Mouse (Mus musculus) embryonic facial prominence, embryonic 11.5 days (tissue): Measurements from ENCODE around the gene Il1a. TPM values are rescaled to one million over a fixed set of nuclear protein-coding genes. Genes with fewer than 3 reads are reported as not detected.

Experiments used
- ATAC-seq: fragments of 200-750 bp; cut with Nextera tagmentation; replicated peaks from 2 replicates; pipeline ENCODE4 v1.8.0; 2017; ENCODE audit warnings: low read depth; ENCODE audit not compliant: insufficient number of reproducible peaks, low FRiP score, low TSS enrichment
- DNase-seq: peaks from one replicate; pipeline ENCODE4 v3.0.0-alpha.2; 2015; ENCODE audit warnings: low spot score
- H3K27ac ChIP-seq: fragments of 300-500 bp; sonication (generic); replicated peaks from 2 replicates; pipeline ENCODE4 v1.5.1; 2014; ENCODE audit warnings: mild to moderate bottlenecking, low read depth, low read length, control low read depth
- H3K27me3 ChIP-seq: fragments of 300-500 bp; sonication (generic); 2 replicates; pipeline ENCODE4 v1.6.1; 2014; ENCODE audit warnings: mild to moderate bottlenecking, low read length, moderate library complexity, mixed read lengths; ENCODE audit not compliant: control insufficient read depth, insufficient read depth
- H3K36me3 ChIP-seq: fragments of 300-500 bp; sonication (generic); replicated peaks from 2 replicates; pipeline ENCODE4 v1.6.1; 2014; ENCODE audit warnings: low read depth, mild to moderate bottlenecking, low read length, moderate library complexity, mixed read lengths; ENCODE audit not compliant: control insufficient read depth, insufficient read depth
- H3K4me1 ChIP-seq: fragments of 300-500 bp; sonication (generic); 2 replicates; pipeline ENCODE4 v1.6.1; 2014; ENCODE audit warnings: low read length, mixed read lengths; ENCODE audit not compliant: control insufficient read depth, insufficient read depth
- H3K4me2 ChIP-seq: fragments of 300-500 bp; sonication (generic); 2 replicates; pipeline ENCODE4 v1.6.1; 2014; ENCODE audit warnings: low read depth, mild to moderate bottlenecking, control low read depth, low read length, moderate library complexity
- H3K4me3 ChIP-seq: fragments of 300-500 bp; sonication (generic); 2 replicates; pipeline ENCODE4 v1.5.1; 2014; ENCODE audit warnings: low read depth, low read length, control low read depth
- H3K9ac ChIP-seq: fragments of 300-500 bp; sonication (generic); replicated peaks from 2 replicates; pipeline ENCODE4 v1.6.1; 2014; ENCODE audit warnings: mild to moderate bottlenecking, control low read depth, low read length
- H3K9me3 ChIP-seq: fragments of 300-500 bp; sonication (generic); replicated peaks from 2 replicates; pipeline ENCODE4 v1.6.1; 2016; ENCODE audit warnings: mild to moderate bottlenecking, low read length, inconsistent platforms, mixed read lengths; ENCODE audit not compliant: control insufficient read depth
- WGBS: fragments of 180-500 bp; shearing (Covaris S2); extraction: QIAGEN DNeasy Blood & Tissue Kit; methylation state at CpG from one replicate; pipeline ENCODE4 v1.1.7; 2014; 5-methylcytosine and 5-hydroxymethylcytosine counted together
- polyA plus RNA-seq: library from polyadenylated mRNA; unstranded; fragments of >200 nt; fragmentation: Nextera tagmentation; extraction: Ambion mirVana; gene quantifications from 2 replicates; pipeline ENCODE4 v1.2.1, GENCODE M21; 2014

The Il1a gene
- polyA plus RNA-seq, 1 experiment from 2014 or later = not detected

GRCm38 (mm10) chr2:129261151-129261794 is 48.5 kb downstream of the Il1a start:
- Histone ChIP-seq H3K36me3 (no peaks in the 10 kb centered on the region), H3K27ac (no peak overlapping the region), H3K9ac (no peak overlapping the region), H3K27me3 (no peaks in the 10 kb centered on the region), H3K4me2 (no peak overlapping the region), H3K4me3 (no peak overlapping the region), H3K9me3 (no peaks in the 10 kb centered on the region), H3K4me1 (no peaks in the 10 kb centered on the region)
- 53% methylated on average over 6 of the region's 6 CpGs for WGBS
- DNase-seq (no peak), ATAC-seq (no peak)

- Histone ChIP-seq H3K9ac (no peak overlapping the region), H3K4me3 (no peak overlapping the region), H3K4me1 (no peaks in the 10 kb centered on the region), H3K27me3 (no peaks in the 10 kb centered on the region), H3K36me3 (no peaks in the 10 kb centered on the region), H3K4me2 (no peak overlapping the region), H3K27ac (no peak overlapping the region), H3K9me3 (no peaks in the 10 kb centered on the region)
- DNase-seq (no peak), ATAC-seq (no peak)
- WGBS = 71% methylated on average over 3 of the region's 3 CpGs
Observed at GRCm38 (mm10) chr2:129260646-129261045, 49.1 kb downstream of the Il1a start.

GRCm38 (mm10) chr2:129258475-129259211 is 51.1 kb downstream of the Il1a start:
- no peaks in the 10 kb centered on the region for H3K36me3 ChIP-seq
- 33% methylated on average over 7 of the region's 7 CpGs for WGBS
- no peaks in the 10 kb centered on the region for H3K9me3 ChIP-seq
- no peaks in the 10 kb centered on the region for H3K27me3 ChIP-seq
- no peak overlapping the region for H3K9ac ChIP-seq
- peak; percentile 91 for DNase-seq
- ATAC-seq = peak; percentile 72; the same call in 1 of the 2 replicates
- H3K27ac ChIP-seq = no peak overlapping the region
- no peaks in the 10 kb centered on the region for H3K4me1 ChIP-seq
- H3K4me2 ChIP-seq = no peak overlapping the region
- H3K4me3 ChIP-seq = no peak overlapping the region

- no peaks in the 10 kb centered on the region for H3K27me3 ChIP-seq
- H3K4me3 ChIP-seq = no peak overlapping the region
- no peak overlapping the region for H3K27ac ChIP-seq
- 0 out of 2 replicates have a peak, but pooled peaks have one; percentile 15 for ATAC-seq
- H3K9me3 ChIP-seq = no peaks in the 10 kb centered on the region
- no peak overlapping the region for H3K9ac ChIP-seq
- H3K4me1 ChIP-seq = no peaks in the 10 kb centered on the region
- DNase-seq = no peak
- no peaks in the 10 kb centered on the region for H3K36me3 ChIP-seq
- no peak overlapping the region for H3K4me2 ChIP-seq
- WGBS = 84% methylated on average over 3 of the region's 3 CpGs
Observed at GRCm38 (mm10) chr2:129258056-129258455, 51.7 kb downstream of the Il1a start.

GRCm38 (mm10) chr2:129256006-129256405 is 53.8 kb downstream of the Il1a start:
- Histone ChIP-seq H3K27me3 (no peaks in the 10 kb centered on the region), H3K36me3 (no peaks in the 10 kb centered on the region), H3K4me2 (no peak overlapping the region), H3K9me3 (no peaks in the 10 kb centered on the region), H3K4me1 (no peaks in the 10 kb centered on the region), H3K4me3 (no peak overlapping the region), H3K27ac (no peak overlapping the region), H3K9ac (no peak overlapping the region)
- 61% methylated on average over 4 of the region's 4 CpGs for WGBS
- no peak for DNase-seq
- ATAC-seq = no peak

- Histone ChIP-seq H3K4me3 (no peak overlapping the region), H3K4me1 (no peaks in the 10 kb centered on the region), H3K27me3 (no peaks in the 10 kb centered on the region), H3K27ac (no peak overlapping the region), H3K4me2 (no peak overlapping the region), H3K36me3 (no peaks in the 10 kb centered on the region), H3K9me3 (no peaks in the 10 kb centered on the region), H3K9ac (no peak overlapping the region)
- WGBS = 78% methylated on average over 2 of the region's 2 CpGs
- DNase-seq = no peak
- ATAC-seq = no peak
Observed at GRCm38 (mm10) chr2:129254076-129254475, 55.7 kb downstream of the Il1a start.

GRCm38 (mm10) chr2:129253631-129253970 is 56.2 kb downstream of the Il1a start:
- no peaks in the 10 kb centered on the region for H3K36me3 ChIP-seq
- ATAC-seq = no peak
- no peaks in the 10 kb centered on the region for H3K27me3 ChIP-seq
- 63% methylated on average over 2 of the region's 2 CpGs for WGBS
- no peak overlapping the region for H3K4me2 ChIP-seq
- H3K9ac ChIP-seq = no peak overlapping the region
- no peaks in the 10 kb centered on the region for H3K4me1 ChIP-seq
- DNase-seq = no peak
- H3K9me3 ChIP-seq = no peaks in the 10 kb centered on the region
- H3K27ac ChIP-seq = no peak overlapping the region
- H3K4me3 ChIP-seq = no peak overlapping the region

- H3K4me1 ChIP-seq = no peaks in the 10 kb centered on the region
- no peak overlapping the region for H3K9ac ChIP-seq
- no peak overlapping the region for H3K4me2 ChIP-seq
- H3K27me3 ChIP-seq = no peaks in the 10 kb centered on the region
- ATAC-seq (no peak), DNase-seq (no peak)
- H3K36me3 ChIP-seq = no peaks in the 10 kb centered on the region
- no peak overlapping the region for H3K4me3 ChIP-seq
- no peak overlapping the region for H3K27ac ChIP-seq
- 89% methylated on average over 19 of the region's 19 CpGs for WGBS
- H3K9me3 ChIP-seq = no peaks in the 10 kb centered on the region
Observed at GRCm38 (mm10) chr2:129252836-129253630, 56.7 kb downstream of the Il1a start.
